Mouse (Mus musculus) ES-E14 (cell line): ENCODE data around the gene Psma6.
"Not testable (repeated sequence)": the region's sequence is repeated elsewhere in the genome, so short reads cannot be mapped to it uniquely, and the experiment has no call there.

Experiments
- CHD2 ChIP-seq: IDR thresholded peaks from 2 replicates; pipeline ENCODE4 v1.6.1; 2014; ENCODE audit warnings: mild to moderate bottlenecking, low read depth, low read length, inconsistent platforms
- MAFK ChIP-seq: IDR thresholded peaks from 2 replicates; pipeline ENCODE4 v1.6.1; 2014; ENCODE audit warnings: mild to moderate bottlenecking, low read depth, low read length, inconsistent platforms; ENCODE audit not compliant: insufficient read depth
- ZNF384 ChIP-seq: IDR thresholded peaks from 2 replicates; pipeline ENCODE4 v1.6.1; 2012; ENCODE audit warnings: low read depth, low read length, inconsistent platforms

GRCm38 (mm10) chr12:55395601-55396000 is 11.6 kb downstream of the Psma6 start:
- not testable (repeated sequence) for TF ChIP-seq MAFK, CHD2, ZNF384
